Mouse (Mus musculus) activated CD4-positive, CD25-positive, alpha-beta regulatory T cell, adult 4 months (primary cell): ENCODE results near the gene Zfp965. TPM values are rescaled to one million over a fixed set of nuclear protein-coding genes. Genes with fewer than 3 reads are reported as not detected.
"Not testable (repeated sequence)": the region's sequence is repeated elsewhere in the genome, so short reads cannot be mapped to it uniquely, and the experiment has no call there.

Experiments
- ATAC-seq: one replicate; pipeline ENCODE4 v1.8.0; 2017
- polyA plus RNA-seq, 2 experiments: library from polyadenylated mRNA; unstranded; fragments of 100-300 nt; shearing (Covaris generic); gene quantifications; one replicate each; pipeline ENCODE4 v1.2.1; 2017

Zfp965 gene
- 1 to 10 TPM; 6.9 to 8.5 TPM for polyA plus RNA-seq

- not testable (repeated sequence) for ATAC-seq
Measured at GRCm38 (mm10) chr2:175469685-175470084, at the start of gene Zfp965. Gene Zfp965, plus strand, starts transcription at chr2:175469985.

DNA sequence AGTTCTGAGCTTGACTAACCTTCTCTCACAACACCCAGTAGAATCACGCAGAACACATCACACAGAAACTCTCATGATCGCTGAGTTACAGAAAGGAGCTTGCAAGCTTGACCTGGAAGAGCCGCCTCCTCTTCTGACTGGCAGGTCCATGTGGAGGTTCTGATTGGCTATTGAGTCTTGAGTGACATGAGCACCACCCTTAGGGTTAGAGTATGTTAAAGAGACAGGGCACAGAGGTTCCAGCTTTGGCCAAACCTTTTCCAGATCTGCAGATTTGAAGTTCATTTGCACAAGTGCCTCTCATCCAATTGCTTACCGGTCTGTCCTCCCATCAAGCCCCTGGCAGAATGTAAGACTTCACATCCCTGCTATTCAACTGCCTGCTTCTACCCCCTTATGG, 34.1 kb upstream of the Zfp965 start, which contains the start of gene Gm4724:
Gene Gm4724 (minus strand): TSS at position 101 of the 400 bp plus-strand sequence.
- ATAC-seq: not testable (repeated sequence)

Other genes starting within 250 kb of the Zfp965 start
- 1 to 10 TPM in 1 of 2 experiments, not detected in 1; 6.9 TPM for gene Gm14440, start 194.9 kb upstream of the Zfp965 start, polyA plus RNA-seq
- gene Gm4631, start 131.8 kb upstream of the Zfp965 start, polyA plus RNA-seq: 10 to 100 TPM in 1 of 2 experiments, 1 to 10 TPM in 1; 8.0 to 10.4 TPM
- gene Zfp968, start 97.5 kb upstream of the Zfp965 start, polyA plus RNA-seq: 1 to 10 TPM; 3.1 TPM
- 10 to 100 TPM; 16.1 to 18.7 TPM for gene Gm4724, start 34.2 kb upstream of the Zfp965 start, polyA plus RNA-seq
- 1 to 10 TPM in 1 of 2 experiments, not detected in 1; 8.7 TPM for gene Gm11007, start 174.0 kb downstream of the Zfp965 start, polyA plus RNA-seq
- 10 to 100 TPM in 1 of 2 experiments, not detected in 1; 22.3 TPM for gene Zfp969, start 233.7 kb downstream of the Zfp965 start, polyA plus RNA-seq